Mouse (Mus musculus) layer of hippocampus, adult 11-12 months (tissue): ENCODE data around the gene Slc35e3.
"Not testable (repeated sequence)": the region's sequence is repeated elsewhere in the genome, so short reads cannot be mapped to it uniquely, and the experiment has no call there.

Experiments used
- DNase-seq: peaks from one replicate; pipeline ENCODE4 v3.0.0; 2022; ENCODE audit warnings: low spot score

The Slc35e3 gene

GRCm38 (mm10) chr10:117762281-117762830, 16.2 kb upstream of the Slc35e3 start:
- no peak for DNase-seq

- no peak for DNase-seq
Measured at GRCm38 (mm10) chr10:117761551-117761950, 15.4 kb upstream of the Slc35e3 start.

- DNase-seq: no peak
Measured at GRCm38 (mm10) chr10:117760831-117761335, 14.7 kb upstream of the Slc35e3 start.

- no peak for DNase-seq
Measured at GRCm38 (mm10) chr10:117759844-117760630, 13.9 kb upstream of the Slc35e3 start.

- no peak for DNase-seq
Measured at GRCm38 (mm10) chr10:117758749-117759727, 12.9 kb upstream of the Slc35e3 start.

- DNase-seq: not testable (repeated sequence)
Measured at GRCm38 (mm10) chr10:117758344-117758743, 12.2 kb upstream of the Slc35e3 start.

- no peak for DNase-seq
Measured at GRCm38 (mm10) chr10:117757796-117758342, 11.7 kb upstream of the Slc35e3 start.

GRCm38 (mm10) chr10:117757259-117757658, 11.1 kb upstream of the Slc35e3 start:
- no peak for DNase-seq

- DNase-seq: no peak
Measured at GRCm38 (mm10) chr10:117756784-117757183, 10.6 kb upstream of the Slc35e3 start.

GRCm38 (mm10) chr10:117755799-117756467, 9.8 kb upstream of the Slc35e3 start:
- DNase-seq: no peak

- no peak for DNase-seq
Measured at GRCm38 (mm10) chr10:117755086-117755798, 9.1 kb upstream of the Slc35e3 start.

- no peak for DNase-seq
Measured at GRCm38 (mm10) chr10:117754609-117754940, 8.4 kb upstream of the Slc35e3 start.

- no peak for DNase-seq
Measured at GRCm38 (mm10) chr10:117753711-117754608, 7.8 kb upstream of the Slc35e3 start.

- no peak for DNase-seq
Measured at GRCm38 (mm10) chr10:117752851-117753647, 6.9 kb upstream of the Slc35e3 start.

GRCm38 (mm10) chr10:117752304-117752821, 6.2 kb upstream of the Slc35e3 start:
- no peak for DNase-seq

- DNase-seq: no peak
Measured at GRCm38 (mm10) chr10:117751744-117752143, 5.6 kb upstream of the Slc35e3 start.

GRCm38 (mm10) chr10:117751282-117751610, 5.1 kb upstream of the Slc35e3 start:
- no peak for DNase-seq

- no peak for DNase-seq
Measured at GRCm38 (mm10) chr10:117750529-117751281, 4.5 kb upstream of the Slc35e3 start.
